Mouse (Mus musculus) limb, embryonic 12.5 days (tissue): Measurements from ENCODE around the gene Srsf5. TPM values are rescaled to one million over a fixed set of nuclear protein-coding genes. Genes with fewer than 3 reads are reported as not detected.
"Not testable (repeated sequence)": the region's sequence is repeated elsewhere in the genome, so short reads cannot be mapped to it uniquely, and the experiment has no call there.

Experiments used
- ATAC-seq: fragments of 200-750 bp; cut with Nextera tagmentation; 2 replicates; pipeline ENCODE4 v1.8.0; 2017; ENCODE audit warnings: low read depth, moderate TSS enrichment; ENCODE audit not compliant: insufficient number of reproducible peaks, insufficient read depth, low FRiP score, low TSS enrichment
- H3K27ac ChIP-seq: fragments of 300-500 bp; sonication (generic); 2 replicates; pipeline ENCODE4 v1.5.1; 2016; ENCODE audit warnings: mild to moderate bottlenecking, moderate library complexity
- H3K27me3 ChIP-seq: fragments of 300-500 bp; sonication (generic); 2 replicates; pipeline ENCODE4 v1.6.1; 2016; ENCODE audit warnings: mild to moderate bottlenecking, moderate library complexity
- H3K36me3 ChIP-seq: fragments of 300-500 bp; sonication (generic); 2 replicates; pipeline ENCODE4 v1.6.1; 2016; ENCODE audit warnings: mild to moderate bottlenecking, moderate library complexity
- H3K4me1 ChIP-seq: fragments of 300-500 bp; sonication (generic); replicated peaks from 2 replicates; pipeline ENCODE4 v1.6.1; 2016
- H3K4me2 ChIP-seq: fragments of 300-500 bp; sonication (generic); 2 replicates; pipeline ENCODE4 v1.6.1; 2016; ENCODE audit warnings: mild to moderate bottlenecking, moderate library complexity
- H3K4me3 ChIP-seq: fragments of 300-500 bp; sonication (generic); replicated peaks from 2 replicates; pipeline ENCODE4 v1.5.1; 2016; ENCODE audit warnings: mild to moderate bottlenecking
- H3K9ac ChIP-seq: fragments of 300-500 bp; sonication (generic); replicated peaks from 2 replicates; pipeline ENCODE4 v1.6.1; 2016; ENCODE audit warnings: mild to moderate bottlenecking, moderate library complexity
- H3K9me3 ChIP-seq: fragments of 300-500 bp; sonication (generic); 2 replicates; pipeline ENCODE4 v1.6.1; 2016; ENCODE audit warnings: mild to moderate bottlenecking, moderate library complexity
- WGBS: fragments of 180-500 bp; shearing (Covaris S2); methylation state at CpG from one replicate; pipeline ENCODE4 v1.1.7; 2016; 5-methylcytosine and 5-hydroxymethylcytosine counted together
- polyA plus RNA-seq: library from polyadenylated mRNA; unstranded; fragments of >200 nt; fragmentation: Nextera tagmentation; extraction: Ambion mirVana; gene quantifications from 2 replicates; pipeline ENCODE4 v1.2.1, GENCODE M21; 2016

The Srsf5 gene
- polyA plus RNA-seq, 1 experiment from 2014 or later: 630 TPM

DNA sequence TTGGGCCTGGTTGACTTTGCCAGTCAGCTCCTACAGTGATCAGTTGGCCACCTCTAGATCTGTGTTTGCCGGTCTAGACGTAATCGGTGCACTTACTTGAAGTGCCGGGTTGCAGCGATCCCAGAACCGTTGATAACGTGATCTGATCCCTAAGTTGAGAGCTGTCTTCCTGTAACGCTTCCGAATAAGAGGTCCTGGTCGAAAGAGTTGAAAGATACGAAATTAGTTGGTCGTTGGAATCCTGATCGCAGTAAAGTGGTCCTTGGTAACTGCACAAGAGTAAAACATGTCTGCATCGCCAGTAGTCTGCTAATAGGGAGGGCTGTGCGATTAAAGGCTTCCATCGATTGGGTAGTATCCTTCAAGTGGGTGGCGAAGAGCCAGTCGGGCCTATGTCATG is 2.9 kb downstream of the Srsf5 start:
- H3K27me3 ChIP-seq: no peaks in the 10 kb centered on the region
- no peak overlapping the region for H3K9ac ChIP-seq
- no peak for ATAC-seq
- H3K4me3 ChIP-seq: no peak overlapping the region
- no peak overlapping the region for H3K27ac ChIP-seq
- H3K9me3 ChIP-seq: no peaks in the 10 kb centered on the region
- WGBS: 96% methylated on average over 18 of the region's 18 CpGs
- no peak overlapping the region for H3K4me2 ChIP-seq
- H3K36me3 ChIP-seq: peaks cover 58% of the 10 kb centered on the region
- H3K4me1 ChIP-seq: peaks cover 9% of the 10 kb centered on the region

DNA sequence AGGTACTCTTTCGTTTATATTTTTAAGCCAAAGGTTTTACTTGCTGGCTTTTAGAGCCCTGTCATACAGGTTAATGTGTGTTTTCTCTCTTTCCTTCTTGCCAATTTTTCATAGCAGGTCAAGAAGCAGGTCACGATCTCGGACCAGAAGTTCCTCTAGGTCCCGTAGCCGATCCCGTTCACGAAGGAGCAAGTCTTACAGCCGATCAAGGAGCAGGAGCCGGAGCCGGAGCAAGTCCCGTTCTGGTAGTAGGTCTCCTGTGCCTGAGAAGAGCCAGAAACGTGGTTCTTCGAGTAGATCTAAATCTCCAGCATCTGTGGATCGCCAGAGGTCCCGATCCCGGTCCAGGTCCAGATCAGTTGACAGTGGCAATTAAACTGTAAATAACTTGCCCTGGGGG is 4.3 kb downstream of the Srsf5 start:
- H3K9ac ChIP-seq, ATAC-seq, H3K4me2 ChIP-seq, H3K4me3 ChIP-seq, H3K9me3 ChIP-seq, H3K4me1 ChIP-seq, H3K27ac ChIP-seq, H3K27me3 ChIP-seq: not testable (repeated sequence)
- peaks cover 72% of the 10 kb centered on the region for H3K36me3 ChIP-seq
- 95% methylated on average over 16 of the region's 16 CpGs for WGBS

DNA sequence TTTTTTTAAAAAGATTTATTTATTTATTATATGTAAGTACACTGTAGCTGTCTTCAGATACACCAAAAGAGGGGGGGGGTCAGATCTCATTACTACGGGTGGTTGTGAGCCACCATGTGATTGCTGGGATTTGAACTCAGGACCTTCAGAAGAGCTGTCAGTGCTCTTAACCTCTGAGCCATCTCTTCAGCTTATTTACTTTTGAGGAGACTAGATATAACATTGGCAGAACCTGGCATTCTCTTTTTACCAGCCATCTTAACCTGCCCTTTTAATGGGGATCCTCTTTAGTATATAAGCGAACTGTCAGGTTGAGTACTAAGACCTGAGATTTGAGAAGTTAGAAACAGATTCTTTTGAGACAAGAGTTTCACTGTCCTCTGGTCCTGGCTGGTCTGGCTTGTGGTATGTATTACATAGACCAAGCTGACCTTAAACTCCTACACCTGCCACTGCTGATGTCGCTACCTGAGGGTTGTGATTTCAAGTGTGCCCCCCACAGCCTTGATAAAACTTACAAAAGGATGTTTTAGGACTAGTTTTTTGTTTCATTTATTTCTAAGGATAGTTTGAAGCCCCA is 6.4 kb downstream of the Srsf5 start:
- Histone ChIP-seq H3K36me3 (peaks cover 92% of the 10 kb centered on the region), H3K4me2 (no peak overlapping the region), H3K27me3 (no peaks in the 10 kb centered on the region), H3K4me1 (peaks cover 9% of the 10 kb centered on the region), H3K27ac (no peak overlapping the region), H3K9ac (no peak overlapping the region), H3K9me3 (no peaks in the 10 kb centered on the region), H3K4me3 (no peak overlapping the region)
- 91% methylated on average over 3 of the region's 3 CpGs for WGBS
- ATAC-seq: no peak

DNA sequence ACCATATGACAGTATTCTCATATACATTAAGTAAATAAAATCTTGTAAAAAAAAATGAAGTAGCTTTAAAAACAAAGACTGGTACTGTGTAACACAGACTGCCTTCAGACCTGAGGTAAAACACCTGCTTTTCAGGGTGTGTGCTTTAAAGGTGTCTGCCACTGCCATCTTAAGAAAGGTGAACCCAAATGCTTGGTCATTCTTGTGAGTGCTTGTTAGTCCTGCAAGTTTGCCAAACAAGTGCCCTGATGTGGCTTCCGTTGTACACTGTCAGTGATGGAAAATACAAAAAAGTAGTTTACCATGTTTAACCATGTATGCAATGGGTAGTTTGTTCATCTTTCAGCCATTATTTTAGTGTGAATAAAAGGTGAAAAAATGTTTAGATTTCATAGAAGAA is 7.2 kb downstream of the Srsf5 start:
- Histone ChIP-seq H3K27ac (no peak overlapping the region), H3K9me3 (no peaks in the 10 kb centered on the region), H3K27me3 (no peaks in the 10 kb centered on the region), H3K4me3 (no peak overlapping the region), H3K36me3 (peaks cover 92% of the 10 kb centered on the region), H3K4me2 (no peak overlapping the region), H3K4me1 (peaks cover 3% of the 10 kb centered on the region; the same call in 1 of the 2 replicates), H3K9ac (no peak overlapping the region)
- ATAC-seq: no peak
- WGBS: 98% methylated on average over 1 of the region's 1 CpGs

DNA sequence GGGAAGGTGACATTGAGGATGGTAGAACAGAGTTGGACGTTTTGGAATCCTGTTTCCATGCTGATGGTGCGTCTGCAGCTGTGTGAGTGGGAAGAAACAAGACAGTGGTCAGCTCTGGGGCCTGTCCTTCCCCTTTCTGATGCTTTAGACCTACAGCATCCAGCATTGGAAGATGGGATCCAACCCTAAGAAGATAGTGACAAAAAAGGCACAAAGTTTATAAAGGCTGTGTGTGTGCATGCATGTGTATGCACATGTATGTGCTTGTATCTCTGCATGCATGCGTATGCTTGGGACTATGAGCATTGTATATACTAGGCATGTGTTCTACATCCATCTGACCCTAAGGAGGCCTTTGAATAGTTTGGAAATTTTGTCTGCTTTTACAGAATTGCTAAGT is 10.7 kb downstream of the Srsf5 start:
- no peak overlapping the region for H3K4me2 ChIP-seq
- no peaks in the 10 kb centered on the region for H3K9me3 ChIP-seq
- no peaks in the 10 kb centered on the region for H3K27me3 ChIP-seq
- H3K36me3 ChIP-seq: peaks cover 92% of the 10 kb centered on the region
- no peak for ATAC-seq
- no peak overlapping the region for H3K4me3 ChIP-seq
- 88% methylated on average over 3 of the region's 3 CpGs for WGBS
- H3K9ac ChIP-seq: no peak overlapping the region
- no peak overlapping the region for H3K27ac ChIP-seq
- H3K4me1 ChIP-seq: no peaks in the 10 kb centered on the region

DNA sequence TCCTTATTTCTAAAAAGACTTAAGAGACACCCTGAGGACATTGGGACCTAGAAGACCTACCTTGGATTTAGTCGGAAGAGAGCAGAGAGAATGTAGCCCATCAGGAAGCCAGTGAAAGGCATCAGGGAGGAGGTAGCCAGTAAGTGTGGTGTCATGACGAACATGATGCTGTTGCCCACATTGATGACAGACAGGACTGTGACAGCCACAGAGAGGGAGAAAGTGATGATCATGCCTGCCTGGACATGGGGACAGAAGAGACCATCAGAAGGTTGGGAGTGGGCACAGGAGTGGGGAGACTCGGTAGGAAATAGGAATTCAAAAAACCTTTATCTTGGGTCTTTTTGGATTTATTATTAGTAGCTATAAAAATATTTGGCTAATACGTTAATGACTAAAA is 12.7 kb downstream of the Srsf5 start:
- Histone ChIP-seq H3K4me3 (no peak overlapping the region), H3K9me3 (no peaks in the 10 kb centered on the region), H3K27me3 (no peaks in the 10 kb centered on the region), H3K4me1 (no peaks in the 10 kb centered on the region), H3K4me2 (no peak overlapping the region), H3K36me3 (peaks cover 78% of the 10 kb centered on the region), H3K9ac (no peak overlapping the region), H3K27ac (no peak overlapping the region)
- ATAC-seq: no peak
- WGBS: 87% methylated on average over 4 of the region's 4 CpGs

DNA sequence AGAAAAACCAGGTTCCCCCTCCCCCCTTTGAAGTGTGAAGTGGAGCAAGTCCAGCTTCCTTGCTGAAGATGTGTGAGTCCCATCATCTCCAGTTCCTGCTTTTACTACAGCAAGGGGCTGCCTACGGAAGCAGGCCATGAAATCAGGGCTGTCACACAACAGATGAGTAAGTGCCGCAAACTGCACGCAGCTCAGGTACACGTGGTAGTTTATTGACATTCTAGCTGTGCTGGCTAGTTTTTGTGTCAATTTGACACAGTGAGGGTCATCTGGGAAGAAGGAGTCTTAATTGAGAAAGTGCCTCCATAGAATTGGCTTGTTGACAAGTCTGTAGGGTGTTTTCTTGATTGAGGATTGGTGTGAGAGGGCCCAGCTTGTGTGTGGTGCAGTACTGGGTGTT is 17.3 kb downstream of the Srsf5 start:
- Histone ChIP-seq H3K4me2 (no peak overlapping the region), H3K36me3 (peaks cover 32% of the 10 kb centered on the region), H3K27me3 (no peaks in the 10 kb centered on the region), H3K27ac (no peak overlapping the region), H3K9ac (no peak overlapping the region), H3K4me3 (no peak overlapping the region), H3K4me1 (no peaks in the 10 kb centered on the region), H3K9me3 (no peaks in the 10 kb centered on the region)
- WGBS: 64% methylated on average over 4 of the region's 4 CpGs
- ATAC-seq: no peak

DNA sequence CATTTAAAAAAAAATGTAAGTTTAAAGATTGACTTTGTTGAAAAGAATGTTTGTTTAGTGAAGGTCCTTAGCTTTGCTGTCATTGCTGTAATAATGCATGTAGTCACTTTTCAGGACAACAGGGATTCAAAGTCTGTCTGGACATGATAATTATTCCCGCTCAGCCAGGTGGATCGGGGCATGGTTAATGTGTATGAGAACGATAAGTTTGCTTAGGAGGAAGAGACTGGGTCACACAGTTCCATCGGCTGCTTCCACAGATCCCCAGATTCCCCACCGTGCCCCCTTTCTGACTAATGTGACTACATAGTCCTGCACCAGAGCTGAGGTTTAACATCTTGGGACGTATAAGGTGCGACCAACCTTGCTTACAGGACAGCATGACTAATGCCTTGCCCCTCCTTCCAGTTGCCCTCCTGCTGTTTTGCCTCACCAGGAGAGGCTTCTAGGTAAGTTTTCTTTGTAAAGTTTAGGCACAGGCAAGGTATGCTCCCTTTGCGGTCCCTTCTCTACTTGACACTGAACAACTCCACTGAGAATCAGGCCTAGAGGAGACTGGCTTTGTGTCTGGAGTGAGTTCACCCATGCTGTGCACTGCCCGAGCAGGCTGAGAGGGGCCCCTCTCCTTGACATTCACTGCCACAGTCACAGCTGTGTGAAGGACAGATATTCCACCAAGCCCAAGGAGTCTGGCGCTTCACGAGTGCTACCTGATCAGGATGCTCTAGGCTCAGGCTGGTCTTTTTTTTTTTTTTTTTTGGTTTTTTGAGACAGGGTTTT is 20.9 kb downstream of the Srsf5 start:
- no peak overlapping the region for H3K4me3 ChIP-seq
- H3K4me1 ChIP-seq: no peaks in the 10 kb centered on the region
- H3K27ac ChIP-seq: no peak overlapping the region
- H3K27me3 ChIP-seq: no peaks in the 10 kb centered on the region
- no peak overlapping the region for H3K4me2 ChIP-seq
- H3K9ac ChIP-seq: no peak overlapping the region
- no peak for ATAC-seq
- no peaks in the 10 kb centered on the region for H3K9me3 ChIP-seq
- 0 out of 2 replicates have a peak, but pooled peaks cover 5% of the 10 kb centered on the region for H3K36me3 ChIP-seq
- WGBS: 80% methylated on average over 11 of the region's 11 CpGs

DNA sequence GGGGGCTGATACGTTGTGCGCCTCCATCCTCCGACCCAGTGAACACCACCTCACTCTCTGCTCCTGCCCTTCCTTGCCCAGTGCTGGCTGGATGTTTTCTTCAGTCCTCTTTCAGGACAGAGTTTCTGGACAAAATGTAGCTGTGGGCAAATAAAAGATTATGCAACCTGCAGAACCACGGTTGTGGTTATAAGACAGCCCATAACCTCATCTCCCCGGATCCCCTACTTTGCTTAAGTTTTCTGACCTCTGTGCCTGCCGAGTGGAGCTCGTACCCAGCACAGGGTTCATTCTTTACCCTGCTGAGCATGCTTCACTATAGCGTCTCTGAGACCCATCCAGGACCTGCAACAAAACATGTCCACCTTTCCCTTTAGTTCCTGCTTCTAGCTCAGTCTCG is 22.6 kb downstream of the Srsf5 start:
- H3K9ac ChIP-seq: no peak overlapping the region
- H3K4me2 ChIP-seq: no peak overlapping the region
- no peak overlapping the region for H3K4me3 ChIP-seq
- H3K9me3 ChIP-seq: no peaks in the 10 kb centered on the region
- 86% methylated on average over 9 of the region's 9 CpGs for WGBS
- H3K4me1 ChIP-seq: no peaks in the 10 kb centered on the region
- ATAC-seq: no peak
- no peaks in the 10 kb centered on the region for H3K36me3 ChIP-seq
- no peaks in the 10 kb centered on the region for H3K27me3 ChIP-seq
- H3K27ac ChIP-seq: no peak overlapping the region

DNA sequence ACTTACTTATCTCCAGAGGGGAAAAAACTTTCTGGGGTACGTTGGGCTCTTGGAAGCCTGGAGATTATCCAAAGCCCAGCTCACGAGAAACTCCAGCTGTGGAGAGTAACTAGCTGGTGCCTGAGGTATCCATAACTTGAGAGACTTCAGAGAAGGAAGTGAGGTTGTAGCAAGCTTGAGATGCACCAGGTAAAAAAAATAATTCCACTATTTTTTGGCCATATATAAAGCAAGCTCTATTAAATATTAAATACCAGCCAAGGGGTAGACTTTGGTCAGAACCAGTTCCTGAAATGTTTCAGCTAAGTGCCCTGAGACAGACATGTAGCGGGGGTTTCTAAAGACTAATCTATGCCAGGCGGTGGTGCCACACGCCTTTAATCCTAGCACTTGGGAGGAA is 23.3 kb downstream of the Srsf5 start, which contains the start of gene Slc10a1:
TSS of gene Slc10a1 (minus strand) at position 101 of the 400 bp plus-strand sequence.
- H3K9me3 ChIP-seq: no peaks in the 10 kb centered on the region
- no peak within 1 kb of the TSS for H3K9ac ChIP-seq
- no peaks in the 10 kb centered on the region for H3K36me3 ChIP-seq
- H3K4me3 ChIP-seq: no peak within 1 kb of the TSS
- no peak within 1 kb of the TSS for H3K27ac ChIP-seq
- H3K4me1 ChIP-seq: no peaks in the 10 kb centered on the region
- H3K27me3 ChIP-seq: no peaks in the 10 kb centered on the region
- H3K4me2 ChIP-seq: no peak within 1 kb of the TSS
- ATAC-seq: no peak
- 88% methylated on average over 5 of the region's 5 CpGs for WGBS

DNA sequence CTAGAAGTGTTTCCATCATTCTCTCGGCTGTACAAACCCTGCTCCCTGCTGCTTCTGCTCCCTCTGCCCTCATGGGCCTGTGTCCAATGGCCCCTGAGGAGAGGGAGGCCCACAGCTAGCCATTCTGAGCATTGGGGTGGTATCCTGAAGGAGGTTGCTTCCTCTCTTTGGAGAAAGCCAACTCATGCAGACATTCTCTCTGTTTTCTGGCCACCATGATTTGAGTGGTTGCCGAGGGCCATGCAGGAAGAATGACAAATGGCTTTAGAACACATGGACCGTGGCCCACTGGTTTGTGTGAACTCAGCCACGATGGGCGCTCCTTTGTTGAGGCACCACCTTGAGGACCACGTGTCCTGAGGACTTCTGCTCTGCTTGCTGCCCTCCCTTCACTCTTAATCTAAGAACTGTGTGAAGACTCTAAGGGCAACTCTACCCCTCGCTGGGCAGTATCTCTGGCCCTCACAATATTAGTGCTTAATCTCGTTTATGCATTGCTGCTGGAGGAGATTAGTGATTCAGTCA is 24.9 kb downstream of the Srsf5 start:
- WGBS: 81% methylated on average over 8 of the region's 8 CpGs
- no peak overlapping the region for H3K4me2 ChIP-seq
- no peak overlapping the region for H3K27ac ChIP-seq
- no peak overlapping the region for H3K9ac ChIP-seq
- no peaks in the 10 kb centered on the region for H3K4me1 ChIP-seq
- no peaks in the 10 kb centered on the region for H3K36me3 ChIP-seq
- ATAC-seq: no peak
- no peaks in the 10 kb centered on the region for H3K27me3 ChIP-seq
- no peak overlapping the region for H3K4me3 ChIP-seq
- H3K9me3 ChIP-seq: no peaks in the 10 kb centered on the region
